9 mouse cellular contexts compared by ENCODE assay signal in genomic region chr17:48425823-48426612, GRCm38 (mm10). TPM values are rescaled to one million over a fixed set of nuclear protein-coding genes. Genes with fewer than 3 reads are reported as not detected.
A peak's percentile ranks its signal among the peaks of the same experiment; 100 is the strongest.
DNase-seq lines count a peak whose midpoint lies in the region; ATAC-seq and TF ChIP-seq lines count a peak whose summit lies in the region.
"Had no signal": no experiment of that assay in that cellular context is flagged by ENCODE, and none has a peak within 500 bp of the region (broad histone marks: within the 10 kb centered on the region; RNA-seq: fewer than 3 reads in every experiment).

No protein-coding gene starts in this region.

- H3K36me3 ChIP-seq in midbrain, embryonic 14.5 days (ENCODE audit: control insufficient read depth, insufficient read depth, low read length), result no peaks in the 10 kb centered on the region
- H3K36me3 ChIP-seq in midbrain, postnatal 0 days (ENCODE audit: insufficient read depth, low read length), result no peaks in the 10 kb centered on the region

- no peak for ATAC-seq in midbrain, embryonic 14.5 days (ENCODE audit: low FRiP score, low TSS enrichment)
- ATAC-seq in midbrain, postnatal 0 days (ENCODE audit: low FRiP score), result no peak

- peak; percentile 15 for DNase-seq in midbrain, embryonic 14.5 days
- DNase-seq in midbrain, postnatal 0 days (ENCODE audit: low spot score), result no peak
- peak; percentile 48 for DNase-seq in heart, postnatal 4 days
- peak; percentile 40 to 41 for DNase-seq in lung, postnatal 4 days
- no peak for DNase-seq in urinary bladder, postnatal 25 days (ENCODE audit: low spot score)
- DNase-seq in kidney, postnatal 14 days, result no peak
- DNase-seq in embryo, embryonic 10 days (ENCODE audit: low spot score), result no peak
- DNase-seq in adrenal gland, adult 18-20 months (ENCODE audit: low spot score in 2 of 2), result no peak

- 42% methylated on average over 9 of the region's 9 CpGs for WGBS in midbrain, embryonic 14.5 days
- 33% methylated on average over 9 of the region's 9 CpGs for WGBS in midbrain, postnatal 0 days

- no peak overlapping the region for H3K9ac ChIP-seq in midbrain, embryonic 14.5 days (replicated peaks; ENCODE audit: low read length)
- H3K9ac ChIP-seq in midbrain, postnatal 0 days (replicated peaks; ENCODE audit: low read length, poor library complexity, severe bottlenecking), result no peak overlapping the region

- no peak overlapping the region for H3K27ac ChIP-seq in midbrain, embryonic 14.5 days (replicated peaks; ENCODE audit: low read depth, low read length)
- H3K27ac ChIP-seq in midbrain, postnatal 0 days (ENCODE audit: low read depth, low read length), result no peak overlapping the region

- no peak overlapping the region for H3K4me3 ChIP-seq in midbrain, embryonic 14.5 days (replicated peaks; ENCODE audit: low read depth, low read length)
- H3K4me3 ChIP-seq in midbrain, postnatal 0 days (ENCODE audit: low read depth, low read length), result no peak overlapping the region

- no peaks in the 10 kb centered on the region for H3K4me1 ChIP-seq in midbrain, embryonic 14.5 days (ENCODE audit: control insufficient read depth, insufficient read depth, low read length)
- H3K4me1 ChIP-seq in midbrain, postnatal 0 days (ENCODE audit: insufficient read depth, low read length), result no peaks in the 10 kb centered on the region

- H3K9me3 ChIP-seq in midbrain, embryonic 14.5 days (ENCODE audit: control insufficient read depth, low read length), result no peaks in the 10 kb centered on the region
- no peaks in the 10 kb centered on the region for H3K9me3 ChIP-seq in midbrain, postnatal 0 days (ENCODE audit: low read length)

- TF ChIP-seq CTCF in midbrain, postnatal 0 days (IDR thresholded peaks at IDR 0.05), result no peak

- no peak overlapping the region for H3K4me2 ChIP-seq in midbrain, embryonic 14.5 days (ENCODE audit: low read length)
- H3K4me2 ChIP-seq in midbrain, postnatal 0 days (ENCODE audit: low read depth, low read length, poor library complexity, severe bottlenecking), result no peak overlapping the region

- no peaks in the 10 kb centered on the region for H3K27me3 ChIP-seq in midbrain, embryonic 14.5 days (ENCODE audit: control insufficient read depth, insufficient read depth, low read length)
- H3K27me3 ChIP-seq in midbrain, postnatal 0 days (ENCODE audit: insufficient read depth, low read length), result no peaks in the 10 kb centered on the region

RNA-seq across cellular contexts. Expression of gene Apobec2, which starts 6.7 kb away (rescaled TPM):
- polyA plus RNA-seq in midbrain, embryonic 14.5 days (2014; fragmentation: Nextera tagmentation; extraction: Ambion mirVana), result 0.26 and 0.29 TPM in 2 replicates
- total RNA-seq in midbrain, postnatal 0 days (2014; rRNA removed), result 0.11 and 0.80 TPM in 2 replicates
- polyA plus RNA-seq in midbrain, postnatal 0 days (2015; fragmentation: Nextera tagmentation; extraction: Ambion mirVana), result 0.31 and 0.32 TPM in 2 replicates
- 100 to 1,000 TPM; 207 to 216 TPM for total RNA-seq in heart, postnatal 4 days (2021)
- total RNA-seq in adrenal gland, adult 18-20 months (2021), result 1 to 10 TPM; 1.5 to 2.0 TPM

RNA-seq across cellular contexts. Expression of gene Oard1, which starts 16.2 kb away (rescaled TPM):
- 41.9 and 49.2 TPM in 2 replicates for polyA plus RNA-seq in midbrain, embryonic 14.5 days (2014; fragmentation: Nextera tagmentation; extraction: Ambion mirVana)
- 12.9 and 15.0 TPM in 2 replicates for total RNA-seq in midbrain, postnatal 0 days (2014; rRNA removed)
- 28.0 and 30.2 TPM in 2 replicates for polyA plus RNA-seq in midbrain, postnatal 0 days (2015; fragmentation: Nextera tagmentation; extraction: Ambion mirVana)
- total RNA-seq in heart, postnatal 4 days (2021), result 10 to 100 TPM; 14.5 to 14.6 TPM
- total RNA-seq in adrenal gland, adult 18-20 months (2021), result 10 to 100 TPM; 17.5 to 19.5 TPM

RNA-seq across cellular contexts. Expression of gene Nfya, which starts 16.3 kb away (rescaled TPM):
- 14.2 and 16.5 TPM in 2 replicates for polyA plus RNA-seq in midbrain, embryonic 14.5 days (2014; fragmentation: Nextera tagmentation; extraction: Ambion mirVana)
- 22.7 and 30.9 TPM in 2 replicates for total RNA-seq in midbrain, postnatal 0 days (2014; rRNA removed)
- 3.8 and 4.1 TPM in 2 replicates for polyA plus RNA-seq in midbrain, postnatal 0 days (2015; fragmentation: Nextera tagmentation; extraction: Ambion mirVana)
- total RNA-seq in heart, postnatal 4 days (2021), result 10 to 100 TPM; 29.0 to 33.2 TPM
- 10 to 100 TPM; 35.5 to 36.5 TPM for total RNA-seq in adrenal gland, adult 18-20 months (2021)

RNA-seq across cellular contexts. Expression of gene Tspo2, which starts 25.3 kb away (rescaled TPM):
- 2.5 and 4.6 TPM in 2 replicates for polyA plus RNA-seq in midbrain, embryonic 14.5 days (2014; fragmentation: Nextera tagmentation; extraction: Ambion mirVana)
- total RNA-seq in midbrain, postnatal 0 days (2014; rRNA removed), result 0.22 and 0.85 TPM in 2 replicates
- 0.74 and 1.4 TPM in 2 replicates for polyA plus RNA-seq in midbrain, postnatal 0 days (2015; fragmentation: Nextera tagmentation; extraction: Ambion mirVana)
- total RNA-seq in heart, postnatal 4 days (2021), result under 1 TPM; 0.36 to 0.47 TPM
- total RNA-seq in adrenal gland, adult 18-20 months (2021), result not detected
- polyA plus RNA-seq: testis, adult 2 months had no signal

RNA-seq across cellular contexts. Expression of gene Unc5cl, which starts 28.7 kb away (rescaled TPM):
- polyA plus RNA-seq in midbrain, embryonic 14.5 days (2014; fragmentation: Nextera tagmentation; extraction: Ambion mirVana), result 0.22 and 0.53 TPM in 2 replicates
- total RNA-seq in midbrain, postnatal 0 days (2014; rRNA removed), result 0.19 and 0.49 TPM in 2 replicates
- polyA plus RNA-seq in midbrain, postnatal 0 days (2015; fragmentation: Nextera tagmentation; extraction: Ambion mirVana), result 0.06 and 0.32 TPM in 2 replicates
- total RNA-seq in heart, postnatal 4 days (2021), result under 1 TPM; 0.14 to 0.21 TPM
- total RNA-seq in adrenal gland, adult 18-20 months (2021), result under 1 TPM in 1 of 2 experiments, not detected in 1; 0.19 TPM

Comparison
In these comparisons a context has a peak if more than half of its experiments do, and no peak if none do; other contexts are left out.
1. DNase-seq: peak in midbrain, embryonic 14.5 days (single experiment), heart, postnatal 4 days (single experiment) and lung, postnatal 4 days (2 of 2); none in midbrain, postnatal 0 days (single experiment), urinary bladder, postnatal 25 days (single experiment), kidney, postnatal 14 days (single experiment), embryo, embryonic 10 days (single experiment) and adrenal gland, adult 18-20 months (0 of 2).
2. RNA of gene Apobec2, which starts 6.7 kb away (total RNA-seq): 207 to 216 TPM in heart, postnatal 4 days; 1.5 to 2.0 TPM in adrenal gland, adult 18-20 months and 0.11 to 0.80 TPM in midbrain, postnatal 0 days; every median in the first group is over 10 times any median in the second.